Mouse (Mus musculus): Measurements from ENCODE around the gene Slc27a3. TPM values are rescaled to one million over a fixed set of nuclear protein-coding genes. Genes with fewer than 3 reads are reported as not detected.

Gene Slc27a3
- polyA plus RNA-seq, 1 experiment from 2014 or later = 0.58 TPM

DNA sequence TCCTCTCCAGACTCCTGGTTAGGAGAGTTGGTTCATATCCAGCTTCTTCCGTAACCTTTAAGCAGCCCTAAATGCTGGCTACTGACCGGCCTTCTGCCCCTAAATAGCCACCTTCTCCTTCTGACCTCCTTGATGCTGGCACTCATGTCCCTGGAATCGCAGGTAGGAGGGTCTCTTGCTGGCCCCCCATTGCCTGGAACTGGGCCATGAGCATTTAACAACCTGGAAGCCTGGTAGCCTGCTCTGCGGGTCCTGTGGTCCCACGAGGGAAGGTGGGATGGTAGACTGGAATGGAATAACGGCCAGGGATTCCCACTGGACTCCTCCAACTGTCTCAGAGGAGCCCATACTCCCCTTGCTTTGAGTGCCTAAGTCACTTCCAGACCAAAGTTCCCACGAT, 17.9 kb downstream of the Slc27a3 start:
- Histone ChIP-seq H3K27ac (ENCODE audit: low read depth) (no peak overlapping the region), H3K4me2 (ENCODE audit: low read depth, low read length) (no peak overlapping the region), H3K36me3 (replicated peaks; ENCODE audit: insufficient read depth, low read length) (no peaks in the 10 kb centered on the region), H3K4me3 (ENCODE audit: low read depth, low read length) (no peak overlapping the region), H3K9me3 (ENCODE audit: low read length) (no peaks in the 10 kb centered on the region), H3K4me1 (ENCODE audit: insufficient read depth) (peaks cover 3% of the 10 kb centered on the region; the same call in 1 of the 2 replicates), H3K27me3 (ENCODE audit: insufficient read depth, low read length) (no peaks in the 10 kb centered on the region), H3K9ac (replicated peaks) (no peak overlapping the region)
- TF ChIP-seq CTCF (IDR thresholded peaks at IDR 0.05; ENCODE audit: low read depth) = no peak
- no peak for TF ChIP-seq EP300 (IDR thresholded peaks at IDR 0.05; ENCODE audit: low read depth)
- ATAC-seq (no peak), DNase-seq (no peak)
- 67% methylated on average over 7 of the region's 7 CpGs for WGBS (ENCODE audit: insufficient replicate concordance)

DNA sequence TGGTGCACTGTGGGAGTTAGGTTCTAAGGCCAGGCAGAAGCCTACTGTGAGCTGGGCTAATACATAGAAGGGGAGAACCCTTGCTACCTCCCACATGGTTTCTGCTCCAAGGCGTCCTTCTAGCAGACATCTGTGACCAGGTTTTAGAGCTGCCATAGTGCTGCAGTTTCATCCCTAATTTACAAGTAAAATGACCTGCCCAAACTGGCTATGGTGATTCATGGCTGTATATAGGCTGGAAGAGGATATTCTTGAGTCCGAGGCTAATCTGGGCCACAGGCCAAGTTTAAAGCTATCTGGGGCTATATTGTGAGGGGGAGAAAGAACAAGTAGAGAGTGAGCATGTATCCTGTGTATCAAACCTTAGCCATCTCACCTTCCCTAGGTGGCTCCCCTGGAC, 20.7 kb downstream of the Slc27a3 start:
- TF ChIP-seq EP300 (IDR thresholded peaks at IDR 0.05; ENCODE audit: low read depth) (no peak), CTCF (IDR thresholded peaks at IDR 0.05; ENCODE audit: low read depth) (no peak)
- H3K27me3 ChIP-seq (ENCODE audit: insufficient read depth, low read length) = no peaks in the 10 kb centered on the region
- WGBS (ENCODE audit: insufficient replicate concordance) = 51% methylated on average over 2 of the region's 2 CpGs
- H3K4me1 ChIP-seq (ENCODE audit: insufficient read depth) = no peaks in the 10 kb centered on the region; the same call in 1 of the 2 replicates
- DNase-seq = no peak
- no peaks in the 10 kb centered on the region for H3K36me3 ChIP-seq (replicated peaks; ENCODE audit: insufficient read depth, low read length)
- no peak overlapping the region for H3K4me2 ChIP-seq (ENCODE audit: low read depth, low read length)
- no peak overlapping the region for H3K27ac ChIP-seq (ENCODE audit: low read depth)
- H3K9ac ChIP-seq (replicated peaks) = no peak overlapping the region
- ATAC-seq = no peak
- no peaks in the 10 kb centered on the region for H3K9me3 ChIP-seq (ENCODE audit: low read length)
- no peak overlapping the region for H3K4me3 ChIP-seq (ENCODE audit: low read depth, low read length)

DNA sequence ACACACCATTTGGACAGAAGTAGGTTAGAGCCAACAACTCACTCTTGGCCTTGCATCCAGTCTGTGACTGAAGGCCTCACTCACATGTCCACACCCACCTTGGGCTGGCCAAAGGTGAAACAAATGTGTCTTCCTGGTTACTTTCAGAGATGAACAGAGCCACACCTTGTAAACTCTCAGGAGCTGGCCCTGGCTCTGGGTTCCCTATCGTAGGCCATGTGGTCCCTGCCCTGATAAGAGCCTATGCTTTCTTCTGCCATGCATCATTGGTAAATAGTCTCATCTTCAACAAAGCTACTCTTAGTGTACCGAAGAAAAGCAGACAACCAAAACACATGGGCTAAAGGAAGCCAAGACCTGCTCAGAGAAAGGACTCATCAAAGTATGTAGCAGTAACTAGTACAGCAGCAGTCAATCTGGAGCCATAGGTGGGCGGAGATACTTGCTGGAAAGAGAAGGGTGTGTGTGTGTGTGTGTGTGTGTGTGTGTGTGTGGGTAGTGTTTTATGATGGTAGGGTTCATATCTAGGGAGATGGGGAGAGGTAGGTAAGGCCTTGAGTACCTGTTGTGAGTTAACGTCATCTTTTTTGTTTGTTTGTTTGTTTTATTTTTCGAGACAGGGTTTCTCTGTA, 22.6 kb downstream of the Slc27a3 start:
- Histone ChIP-seq H3K9ac (replicated peaks) (no peak overlapping the region), H3K4me2 (ENCODE audit: low read depth, low read length) (no peak overlapping the region), H3K4me3 (ENCODE audit: low read depth, low read length) (no peak overlapping the region), H3K36me3 (replicated peaks; ENCODE audit: insufficient read depth, low read length) (no peaks in the 10 kb centered on the region; the same call in 1 of the 2 replicates), H3K9me3 (ENCODE audit: low read length) (no peaks in the 10 kb centered on the region), H3K27me3 (ENCODE audit: insufficient read depth, low read length) (no peaks in the 10 kb centered on the region), H3K27ac (ENCODE audit: low read depth) (no peak overlapping the region), H3K4me1 (ENCODE audit: insufficient read depth) (no peaks in the 10 kb centered on the region; the same call in none of the 2 replicates)
- no peak for TF ChIP-seq CTCF (IDR thresholded peaks at IDR 0.05; ENCODE audit: low read depth)
- no peak for TF ChIP-seq EP300 (IDR thresholded peaks at IDR 0.05; ENCODE audit: low read depth)
- DNase-seq (no peak), ATAC-seq (no peak)
- WGBS (ENCODE audit: insufficient replicate concordance) = 75% methylated on average over 5 of the region's 5 CpGs

DNA sequence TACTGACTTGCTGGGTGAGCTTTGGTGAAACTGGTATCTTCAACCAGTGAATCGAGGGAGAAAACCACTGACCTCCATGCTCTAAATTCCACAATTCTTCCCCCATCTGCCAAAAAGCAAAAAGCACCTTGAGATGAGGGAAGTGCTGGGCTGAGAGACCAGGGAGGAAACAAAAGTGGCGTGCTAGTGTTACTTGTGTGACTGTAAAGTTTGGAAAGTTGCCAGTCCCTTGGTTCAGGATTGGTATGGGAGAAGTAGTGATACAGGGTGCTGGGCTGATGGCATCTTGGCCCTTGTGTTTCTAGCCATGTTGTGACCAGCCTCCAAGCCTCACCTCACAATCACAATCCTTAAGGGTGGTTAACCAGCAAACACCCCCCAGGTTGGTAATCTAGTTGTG, 27.4 kb downstream of the Slc27a3 start:
- Histone ChIP-seq H3K36me3 (replicated peaks; ENCODE audit: insufficient read depth, low read length) (peaks cover 21% of the 10 kb centered on the region), H3K9me3 (ENCODE audit: low read length) (no peaks in the 10 kb centered on the region), H3K4me1 (ENCODE audit: insufficient read depth) (no peaks in the 10 kb centered on the region; the same call in none of the 2 replicates), H3K4me3 (ENCODE audit: low read depth, low read length) (no peak overlapping the region), H3K4me2 (ENCODE audit: low read depth, low read length) (no peak overlapping the region), H3K27ac (ENCODE audit: low read depth) (no peak overlapping the region), H3K27me3 (ENCODE audit: insufficient read depth, low read length) (no peaks in the 10 kb centered on the region), H3K9ac (replicated peaks) (no peak overlapping the region)
- DNase-seq = no peak
- ATAC-seq = no peak
- TF ChIP-seq EP300 (IDR thresholded peaks at IDR 0.05; ENCODE audit: low read depth) (no peak), CTCF (IDR thresholded peaks at IDR 0.05; ENCODE audit: low read depth) (no peak)
- WGBS (ENCODE audit: insufficient replicate concordance) = 72% methylated on average over 2 of the region's 2 CpGs

DNA sequence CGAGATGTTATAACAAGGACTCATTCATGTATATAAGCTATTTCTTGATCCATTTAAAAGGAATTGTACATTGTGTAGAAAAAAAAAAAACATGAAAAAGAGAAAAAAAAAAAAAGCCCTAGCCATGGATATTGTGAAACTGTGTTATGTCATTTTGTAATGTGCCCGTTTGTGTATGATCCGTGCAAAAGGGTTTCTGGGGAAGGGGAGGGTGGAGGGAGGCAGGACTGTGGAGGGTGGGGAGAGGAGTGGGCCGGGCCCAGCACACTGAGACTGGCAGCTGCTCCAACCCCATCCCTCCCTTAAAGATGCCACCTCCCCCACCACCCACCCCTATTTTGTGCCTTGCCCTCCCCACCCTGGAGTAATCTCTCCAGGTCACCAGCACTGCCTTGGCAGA, 28.3 kb downstream of the Slc27a3 start:
- no peaks in the 10 kb centered on the region; the same call in 1 of the 2 replicates for H3K4me1 ChIP-seq (ENCODE audit: insufficient read depth)
- DNase-seq (no peak), ATAC-seq (no peak)
- peaks cover 30% of the 10 kb centered on the region for H3K36me3 ChIP-seq (replicated peaks; ENCODE audit: insufficient read depth, low read length)
- H3K27ac ChIP-seq (ENCODE audit: low read depth) = no peak overlapping the region
- no peak overlapping the region for H3K4me3 ChIP-seq (ENCODE audit: low read depth, low read length)
- 65% methylated on average over 4 of the region's 4 CpGs for WGBS (ENCODE audit: insufficient replicate concordance)
- no peak overlapping the region for H3K9ac ChIP-seq (replicated peaks)
- H3K9me3 ChIP-seq (ENCODE audit: low read length) = no peaks in the 10 kb centered on the region
- no peak overlapping the region for H3K4me2 ChIP-seq (ENCODE audit: low read depth, low read length)
- no peak for TF ChIP-seq EP300 (IDR thresholded peaks at IDR 0.05; ENCODE audit: low read depth)
- no peak for TF ChIP-seq CTCF (IDR thresholded peaks at IDR 0.05; ENCODE audit: low read depth)
- no peaks in the 10 kb centered on the region for H3K27me3 ChIP-seq (ENCODE audit: insufficient read depth, low read length)

DNA sequence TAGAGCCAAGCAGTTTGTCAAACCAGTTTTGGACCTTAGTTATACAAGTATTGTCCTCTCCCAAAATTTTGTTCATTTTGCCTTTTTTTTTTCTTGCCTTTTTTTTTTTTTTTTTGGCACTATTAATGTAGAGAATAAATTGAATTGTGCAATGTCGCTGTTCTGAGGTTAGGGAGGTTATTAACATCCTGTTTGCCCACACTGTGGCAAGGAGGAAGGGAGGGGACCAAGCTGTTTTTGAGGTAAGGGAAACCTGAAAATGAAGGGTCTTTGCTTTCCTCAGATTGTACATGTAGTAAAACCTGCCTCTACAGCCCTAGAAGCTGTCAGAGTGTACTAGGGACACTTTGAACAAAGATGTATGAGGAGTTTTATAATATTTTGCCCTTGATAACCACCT, 30.5 kb downstream of the Slc27a3 start:
- no peaks in the 10 kb centered on the region for H3K27me3 ChIP-seq (ENCODE audit: insufficient read depth, low read length)
- TF ChIP-seq CTCF (IDR thresholded peaks at IDR 0.05; ENCODE audit: low read depth) = no peak
- TF ChIP-seq EP300 (IDR thresholded peaks at IDR 0.05; ENCODE audit: low read depth) = no peak
- WGBS (ENCODE audit: insufficient replicate concordance) = 54% methylated on average over 1 of the region's 1 CpGs
- no peak overlapping the region for H3K4me3 ChIP-seq (ENCODE audit: low read depth, low read length)
- no peak overlapping the region for H3K9ac ChIP-seq (replicated peaks)
- ATAC-seq (no peak), DNase-seq (no peak)
- H3K27ac ChIP-seq (ENCODE audit: low read depth) = no peak overlapping the region
- H3K4me2 ChIP-seq (ENCODE audit: low read depth, low read length) = no peak overlapping the region
- H3K4me1 ChIP-seq (ENCODE audit: insufficient read depth) = no peaks in the 10 kb centered on the region; the same call in 1 of the 2 replicates
- no peaks in the 10 kb centered on the region for H3K9me3 ChIP-seq (ENCODE audit: low read length)
- H3K36me3 ChIP-seq (replicated peaks; ENCODE audit: insufficient read depth, low read length) = peaks cover 50% of the 10 kb centered on the region
